Mouse (Mus musculus) liver, embryonic 13.5 days (tissue): ENCODE measurements at regions not wholly inside any gene's neighbourhood (a gene's known extent, or its start where the extent isn't known, plus 50 kb on each side); places are given as distances from the start of the nearest gene placed in this dataset.

Source experiments
- ATAC-seq: fragments of 200-750 bp; cut with Nextera tagmentation; 2 replicates; pipeline ENCODE4 v1.8.0; 2017; ENCODE audit warnings: low read depth, mild to moderate bottlenecking, moderate number of reproducible peaks, moderate library complexity
- DNase-seq: peaks from one replicate; pipeline ENCODE4 v3.0.0; 2022
- H3K27ac ChIP-seq: fragments of 300-500 bp; sonication (generic); 2 replicates; pipeline ENCODE4 v1.5.1; 2015; ENCODE audit warnings: moderate library complexity, mild to moderate bottlenecking, inconsistent platforms
- H3K27me3 ChIP-seq: fragments of 300-500 bp; sonication (generic); 2 replicates; pipeline ENCODE4 v1.6.1; 2015; ENCODE audit warnings: mild to moderate bottlenecking, inconsistent platforms
- H3K36me3 ChIP-seq: fragments of 300-500 bp; sonication (generic); 2 replicates; pipeline ENCODE4 v1.6.1; 2015; ENCODE audit warnings: mild to moderate bottlenecking, inconsistent platforms
- H3K4me1 ChIP-seq: fragments of 300-500 bp; sonication (generic); replicated peaks from 2 replicates; pipeline ENCODE4 v1.6.1; 2015; ENCODE audit warnings: inconsistent platforms
- H3K4me2 ChIP-seq: fragments of 300-500 bp; sonication (generic); 2 replicates; pipeline ENCODE4 v1.6.1; 2015; ENCODE audit warnings: inconsistent platforms, mild to moderate bottlenecking, moderate library complexity
- H3K4me3 ChIP-seq: fragments of 300-500 bp; sonication (generic); replicated peaks from 2 replicates; pipeline ENCODE4 v1.5.1; 2015; ENCODE audit warnings: mild to moderate bottlenecking, inconsistent platforms
- H3K9ac ChIP-seq: fragments of 300-500 bp; sonication (generic); 2 replicates; pipeline ENCODE4 v1.6.1; 2015; ENCODE audit warnings: mild to moderate bottlenecking, inconsistent platforms
- H3K9me3 ChIP-seq: fragments of 300-500 bp; sonication (generic); replicated peaks from 2 replicates; pipeline ENCODE4 v1.6.1; 2016; ENCODE audit warnings: inconsistent platforms
- WGBS: fragments of 180-500 bp; shearing (Covaris S2); methylation state at CpG from one replicate; pipeline ENCODE4 v1.1.7; 2015; ENCODE audit not compliant: insufficient replicate concordance; 5-methylcytosine and 5-hydroxymethylcytosine counted together

DNA sequence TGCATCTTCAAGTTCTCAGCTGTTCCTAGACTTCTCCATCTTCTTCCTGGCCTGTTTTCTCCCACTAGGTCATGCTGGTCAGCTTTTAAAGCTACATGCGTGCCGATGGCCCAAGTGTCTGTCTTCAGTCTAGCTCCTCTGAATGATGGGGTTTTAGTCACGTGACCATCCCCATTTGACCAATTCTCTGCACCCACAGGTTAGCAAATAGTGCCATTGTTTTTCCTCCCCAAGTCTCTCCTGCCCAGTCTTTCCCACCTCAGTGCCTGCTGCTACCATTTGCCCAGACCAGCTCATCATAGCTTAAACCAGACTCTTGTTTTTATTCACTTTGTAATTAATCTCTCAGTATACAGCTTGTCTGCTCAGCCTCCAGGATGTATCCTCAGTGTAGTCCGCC, 62.3 kb downstream of the Zfp706 start:
- no peaks in the 10 kb centered on the region for H3K36me3 ChIP-seq
- no peaks in the 10 kb centered on the region for H3K27me3 ChIP-seq
- no peak overlapping the region for H3K27ac ChIP-seq
- H3K9ac ChIP-seq, result no peak overlapping the region
- H3K4me2 ChIP-seq, result no peak overlapping the region
- ATAC-seq (no peak), DNase-seq (no peak)
- WGBS, result 67% methylated on average over 4 of the region's 4 CpGs
- H3K4me1 ChIP-seq, result no peaks in the 10 kb centered on the region
- no peaks in the 10 kb centered on the region for H3K9me3 ChIP-seq
- H3K4me3 ChIP-seq, result no peak overlapping the region

DNA sequence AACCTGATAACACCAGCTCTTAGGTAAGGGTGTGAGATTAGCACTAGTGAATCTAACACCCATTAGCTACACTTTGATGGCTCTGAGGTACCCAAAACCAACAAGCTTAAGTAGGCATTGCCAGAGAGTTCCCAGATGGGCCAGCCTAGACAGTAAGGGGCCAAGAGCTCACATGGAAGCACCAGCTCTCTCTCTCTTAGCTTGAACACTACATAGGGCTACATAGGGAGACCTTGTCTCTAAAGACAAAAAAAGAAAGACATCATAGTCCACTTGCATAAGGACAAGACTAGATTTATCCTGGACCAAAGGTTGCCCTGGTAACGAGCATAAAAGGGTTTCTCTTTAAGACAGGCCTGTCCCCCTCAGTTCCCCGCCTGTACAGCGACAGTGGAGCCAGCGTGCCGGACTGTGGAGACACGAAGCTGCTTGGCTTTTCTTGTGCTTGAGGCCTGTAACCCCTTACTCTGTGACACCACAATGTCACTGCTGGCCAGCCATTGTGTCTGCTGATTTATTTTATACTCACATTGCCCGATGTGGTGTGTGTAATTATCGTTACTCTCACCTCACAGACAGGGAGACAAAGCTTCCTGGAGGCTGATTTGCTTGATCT, 62.9 kb downstream of the Zfp706 start:
- DNase-seq, result no peak
- Histone ChIP-seq H3K9ac (no peak overlapping the region), H3K4me1 (no peaks in the 10 kb centered on the region), H3K36me3 (no peaks in the 10 kb centered on the region), H3K27ac (no peak overlapping the region), H3K27me3 (no peaks in the 10 kb centered on the region), H3K9me3 (no peaks in the 10 kb centered on the region), H3K4me3 (no peak overlapping the region), H3K4me2 (no peak overlapping the region)
- WGBS, result 71% methylated on average over 8 of the region's 8 CpGs
- no peak for ATAC-seq

GRCm38 (mm10) chr15:36943492-36944112, 64.0 kb downstream of the Zfp706 start:
- Histone ChIP-seq H3K9me3 (no peaks in the 10 kb centered on the region), H3K27ac (no peak overlapping the region), H3K9ac (no peak overlapping the region), H3K27me3 (no peaks in the 10 kb centered on the region), H3K36me3 (no peaks in the 10 kb centered on the region), H3K4me3 (no peak overlapping the region), H3K4me1 (peaks cover 9% of the 10 kb centered on the region), H3K4me2 (no peak overlapping the region)
- 69% methylated on average over 12 of the region's 12 CpGs for WGBS
- ATAC-seq (no peak), DNase-seq (no peak)

- no peak for DNase-seq
- H3K4me2 ChIP-seq, result no peak overlapping the region
- H3K27ac ChIP-seq, result no peak overlapping the region
- no peak overlapping the region for H3K4me3 ChIP-seq
- H3K9me3 ChIP-seq, result no peaks in the 10 kb centered on the region
- WGBS, result 55% methylated on average over 4 of the region's 4 CpGs
- H3K4me1 ChIP-seq, result peaks cover 20% of the 10 kb centered on the region
- ATAC-seq, result no peak
- H3K36me3 ChIP-seq, result no peaks in the 10 kb centered on the region
- no peak overlapping the region for H3K9ac ChIP-seq
- no peaks in the 10 kb centered on the region for H3K27me3 ChIP-seq
Observed at GRCm38 (mm10) chr15:36942261-36942660, 65.3 kb downstream of the Zfp706 start.

GRCm38 (mm10) chr15:36941741-36942140, 65.8 kb downstream of the Zfp706 start:
- no peak overlapping the region for H3K4me2 ChIP-seq
- no peaks in the 10 kb centered on the region for H3K36me3 ChIP-seq
- ATAC-seq (no peak), DNase-seq (no peak)
- peaks cover 20% of the 10 kb centered on the region for H3K4me1 ChIP-seq
- H3K9ac ChIP-seq, result no peak overlapping the region
- no peak overlapping the region for H3K4me3 ChIP-seq
- no peaks in the 10 kb centered on the region for H3K27me3 ChIP-seq
- H3K27ac ChIP-seq, result no peak overlapping the region
- no peaks in the 10 kb centered on the region for H3K9me3 ChIP-seq
- 70% methylated on average over 5 of the region's 5 CpGs for WGBS

- WGBS, result 65% methylated on average over 9 of the region's 9 CpGs
- H3K9me3 ChIP-seq, result no peaks in the 10 kb centered on the region
- H3K27ac ChIP-seq, result no peak overlapping the region
- no peak overlapping the region for H3K9ac ChIP-seq
- H3K27me3 ChIP-seq, result no peaks in the 10 kb centered on the region
- H3K36me3 ChIP-seq, result no peaks in the 10 kb centered on the region
- peaks cover 20% of the 10 kb centered on the region for H3K4me1 ChIP-seq
- no peak for DNase-seq
- ATAC-seq, result no peak
- H3K4me3 ChIP-seq, result no peak overlapping the region
- H3K4me2 ChIP-seq, result no peak overlapping the region
Observed at GRCm38 (mm10) chr15:36939608-36940007, 68.0 kb downstream of the Zfp706 start.

DNA sequence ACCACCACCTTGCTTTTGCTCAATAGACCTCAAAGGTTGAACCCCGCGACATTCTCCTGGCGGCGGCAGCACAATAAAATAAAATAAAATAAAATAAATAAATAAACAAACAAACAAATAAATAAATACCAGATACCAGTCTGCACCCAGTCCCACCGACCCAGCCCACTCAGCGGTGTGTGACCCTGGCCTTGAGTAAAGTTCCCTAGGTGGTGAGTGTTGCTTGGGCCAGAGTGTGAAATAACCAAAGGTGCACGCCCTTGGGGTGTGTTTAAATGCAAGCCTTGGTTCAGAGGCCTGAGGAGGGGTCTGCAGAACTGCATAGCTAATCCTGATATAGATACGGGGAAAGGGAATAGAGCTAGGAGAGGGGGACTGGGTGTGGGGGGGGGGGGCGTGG, 68.4 kb downstream of the Zfp706 start:
- Histone ChIP-seq H3K4me3 (peak overlapping the region; percentile 62), H3K9ac (peak overlapping the region; percentile 71; the same call in 1 of the 2 replicates), H3K27me3 (no peaks in the 10 kb centered on the region), H3K4me1 (peaks cover 20% of the 10 kb centered on the region), H3K9me3 (no peaks in the 10 kb centered on the region), H3K27ac (no peak overlapping the region), H3K36me3 (no peaks in the 10 kb centered on the region), H3K4me2 (peak overlapping the region; percentile 81)
- no peak for ATAC-seq
- 35% methylated on average over 9 of the region's 9 CpGs for WGBS
- no peak for DNase-seq

DNA sequence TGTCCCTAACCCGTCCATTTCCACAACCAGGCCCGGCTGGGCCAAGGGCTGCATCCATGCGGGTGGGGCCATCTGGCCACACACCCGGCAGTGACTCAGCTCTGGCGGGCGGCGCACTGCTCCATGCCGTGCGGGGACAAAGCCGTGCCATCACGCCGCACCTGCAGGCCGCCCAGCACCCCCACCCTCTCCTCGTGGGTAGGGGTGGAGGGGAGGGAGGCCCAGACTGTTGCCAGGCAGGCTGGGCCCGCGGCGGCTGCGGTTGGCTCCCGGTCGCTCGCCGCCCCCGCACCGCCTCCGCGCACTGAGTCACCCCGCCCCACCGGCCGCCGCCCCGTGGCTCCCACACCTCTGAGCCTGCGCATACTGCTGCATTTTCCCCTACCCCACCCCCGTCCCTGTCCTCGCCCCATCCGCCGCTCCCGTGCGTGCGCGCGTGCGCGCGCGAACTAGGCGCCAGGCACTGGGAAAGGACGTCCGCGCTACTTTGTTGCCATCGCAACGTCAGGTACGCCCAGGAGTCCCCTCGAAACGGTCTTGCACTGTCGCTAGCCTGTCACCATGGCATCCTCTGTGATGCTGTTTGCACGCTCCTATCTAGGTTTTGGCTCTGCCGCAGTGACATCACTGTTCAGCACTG, 68.9 kb downstream of the Zfp706 start:
- peak overlapping the region; percentile 71 for H3K9ac ChIP-seq
- peak; percentile 82 for DNase-seq
- peak; percentile 90 for ATAC-seq
- peak overlapping the region; percentile 65 for H3K27ac ChIP-seq
- no peaks in the 10 kb centered on the region for H3K9me3 ChIP-seq
- WGBS, result under 1% methylated on average over 41 of the region's 57 CpGs
- H3K27me3 ChIP-seq, result no peaks in the 10 kb centered on the region
- peaks cover 22% of the 10 kb centered on the region for H3K4me1 ChIP-seq
- peak overlapping the region; percentile 81 for H3K4me2 ChIP-seq
- peak overlapping the region; percentile 62 for H3K4me3 ChIP-seq
- no peaks in the 10 kb centered on the region for H3K36me3 ChIP-seq

GRCm38 (mm10) chr15:36937757-36938498, 69.6 kb downstream of the Zfp706 start:
- Histone ChIP-seq H3K9ac (peak overlapping the region; percentile 71), H3K36me3 (no peaks in the 10 kb centered on the region), H3K27me3 (no peaks in the 10 kb centered on the region), H3K9me3 (no peaks in the 10 kb centered on the region), H3K4me2 (peak overlapping the region; percentile 81), H3K4me3 (peak overlapping the region; percentile 62), H3K4me1 (peaks cover 29% of the 10 kb centered on the region), H3K27ac (peak overlapping the region; percentile 65)
- WGBS, result 31% methylated on average over 13 of the region's 13 CpGs
- ATAC-seq (no peak), DNase-seq (no peak)

- Histone ChIP-seq H3K4me3 (no peak overlapping the region), H3K9me3 (no peaks in the 10 kb centered on the region), H3K27ac (no peak overlapping the region), H3K27me3 (no peaks in the 10 kb centered on the region), H3K4me1 (peaks cover 30% of the 10 kb centered on the region), H3K4me2 (no peak overlapping the region), H3K9ac (no peak overlapping the region), H3K36me3 (no peaks in the 10 kb centered on the region)
- 65% methylated on average over 11 of the region's 11 CpGs for WGBS
- no peak for ATAC-seq
- DNase-seq, result no peak
Observed at GRCm38 (mm10) chr15:36937067-36937657, 70.4 kb downstream of the Zfp706 start.

- Histone ChIP-seq H3K4me2 (no peak overlapping the region), H3K36me3 (no peaks in the 10 kb centered on the region), H3K4me1 (peaks cover 33% of the 10 kb centered on the region), H3K9me3 (no peaks in the 10 kb centered on the region), H3K27me3 (no peaks in the 10 kb centered on the region), H3K4me3 (no peak overlapping the region), H3K27ac (no peak overlapping the region), H3K9ac (no peak overlapping the region)
- no peak for DNase-seq
- no peak for ATAC-seq
- WGBS, result 40% methylated on average over 3 of the region's 3 CpGs
Observed at GRCm38 (mm10) chr15:36934801-36935200, 72.8 kb downstream of the Zfp706 start.
